Mouse (Mus musculus) kidney, embryonic 16.5 days (tissue): ENCODE data around the gene Arhgap35. TPM values are rescaled to one million over a fixed set of nuclear protein-coding genes. Genes with fewer than 3 reads are reported as not detected.

ENCODE experiments used
- ATAC-seq: fragments of 200-750 bp; cut with Nextera tagmentation; 2 replicates; pipeline ENCODE4 v1.8.0; 2017; ENCODE audit warnings: moderate TSS enrichment; ENCODE audit not compliant: low FRiP score, low TSS enrichment
- H3K27ac ChIP-seq: fragments of 300-500 bp; sonication (generic); 2 replicates; pipeline ENCODE4 v1.5.1; 2014; ENCODE audit warnings: low read length
- H3K27me3 ChIP-seq: fragments of 300-500 bp; sonication (generic); 2 replicates; pipeline ENCODE4 v1.6.1; 2014; ENCODE audit warnings: low read length, control low read depth, mixed read lengths; ENCODE audit not compliant: insufficient read depth
- H3K36me3 ChIP-seq: fragments of 300-500 bp; sonication (generic); 2 replicates; pipeline ENCODE4 v1.6.1; 2014; ENCODE audit warnings: low read length, control low read depth, mixed read lengths; ENCODE audit not compliant: insufficient read depth
- H3K4me1 ChIP-seq: fragments of 300-500 bp; sonication (generic); 2 replicates; pipeline ENCODE4 v1.6.1; 2014; ENCODE audit warnings: low read length, control low read depth, mixed read lengths; ENCODE audit not compliant: insufficient read depth
- H3K4me2 ChIP-seq: fragments of 300-500 bp; sonication (generic); replicated peaks from 2 replicates; pipeline ENCODE4 v1.6.1; 2014; ENCODE audit warnings: low read depth, low read length
- H3K4me3 ChIP-seq: fragments of 300-500 bp; sonication (generic); 2 replicates; pipeline ENCODE4 v1.5.1; 2014; ENCODE audit warnings: mild to moderate bottlenecking, low read length
- H3K9ac ChIP-seq: fragments of 300-500 bp; sonication (generic); replicated peaks from 2 replicates; pipeline ENCODE4 v1.6.1; 2014; ENCODE audit warnings: low read length
- H3K9me3 ChIP-seq: fragments of 300-500 bp; sonication (generic); 2 replicates; pipeline ENCODE4 v1.6.1; 2016; ENCODE audit warnings: low read length, control low read depth
- WGBS: fragments of 180-500 bp; shearing (Covaris S2); extraction: QIAGEN DNeasy Blood & Tissue Kit; methylation state at CpG from one replicate; pipeline ENCODE4 v1.1.7; 2014; 5-methylcytosine and 5-hydroxymethylcytosine counted together
- polyA plus RNA-seq: library from polyadenylated mRNA; unstranded; fragments of >200 nt; fragmentation: Nextera tagmentation; extraction: Ambion mirVana; gene quantifications from 2 replicates; pipeline ENCODE4 v1.2.1, GENCODE M21; 2015

Gene Arhgap35
- polyA plus RNA-seq, 1 experiment from 2014 or later = 17.3 TPM

- no peak for ATAC-seq
- no peaks in the 10 kb centered on the region for H3K27me3 ChIP-seq
- H3K4me2 ChIP-seq = no peak overlapping the region
- H3K4me3 ChIP-seq = no peak overlapping the region
- H3K27ac ChIP-seq = peak overlapping the region; percentile 44
- H3K9ac ChIP-seq = no peak overlapping the region
- H3K36me3 ChIP-seq = no peaks in the 10 kb centered on the region
- H3K4me1 ChIP-seq = peaks cover 51% of the 10 kb centered on the region
- H3K9me3 ChIP-seq = no peaks in the 10 kb centered on the region
- 41% methylated on average over 3 of the region's 3 CpGs for WGBS
Measured at GRCm38 (mm10) chr7:16582299-16582698, 32.5 kb downstream of the Arhgap35 start.

GRCm38 (mm10) chr7:16581276-16582100 is 33.3 kb downstream of the Arhgap35 start:
- Histone ChIP-seq H3K9ac (no peak overlapping the region), H3K4me3 (no peak overlapping the region)

GRCm38 (mm10) chr7:16576719-16577118 is 38.1 kb downstream of the Arhgap35 start:
- Histone ChIP-seq H3K4me1 (peaks cover 39% of the 10 kb centered on the region), H3K27ac (no peak overlapping the region), H3K4me2 (no peak overlapping the region), H3K36me3 (no peaks in the 10 kb centered on the region), H3K9ac (no peak overlapping the region), H3K4me3 (no peak overlapping the region), H3K27me3 (no peaks in the 10 kb centered on the region), H3K9me3 (no peaks in the 10 kb centered on the region)
- ATAC-seq = no peak
- 53% methylated on average over 1 of the region's 1 CpGs for WGBS

More at GRCm38 (mm10) chr7:16581276-16582100, 33.3 kb downstream of the Arhgap35 start:
- peak overlapping the region; percentile 93 for H3K27ac ChIP-seq
- WGBS = 32% methylated on average over 13 of the region's 13 CpGs
- no peaks in the 10 kb centered on the region for H3K27me3 ChIP-seq
- peaks cover 51% of the 10 kb centered on the region for H3K4me1 ChIP-seq
- no peak overlapping the region for H3K4me2 ChIP-seq
- no peaks in the 10 kb centered on the region for H3K9me3 ChIP-seq
- ATAC-seq = peak; percentile 71
- no peaks in the 10 kb centered on the region for H3K36me3 ChIP-seq

GRCm38 (mm10) chr7:16571191-16571590 is 43.6 kb downstream of the Arhgap35 start:
- no peaks in the 10 kb centered on the region for H3K9me3 ChIP-seq
- H3K9ac ChIP-seq = no peak overlapping the region
- no peaks in the 10 kb centered on the region for H3K27me3 ChIP-seq
- H3K4me3 ChIP-seq = no peak overlapping the region
- H3K4me2 ChIP-seq = no peak overlapping the region
- no peak for ATAC-seq
- H3K4me1 ChIP-seq = peaks cover 29% of the 10 kb centered on the region
- H3K27ac ChIP-seq = no peak overlapping the region
- 12% methylated on average over 1 of the region's 1 CpGs for WGBS
- no peaks in the 10 kb centered on the region for H3K36me3 ChIP-seq

- ATAC-seq = no peak
- 63% methylated on average over 1 of the region's 1 CpGs for WGBS
Measured at GRCm38 (mm10) chr7:16570737-16571136, 44.1 kb downstream of the Arhgap35 start.

GRCm38 (mm10) chr7:16564491-16564890 is 50.3 kb downstream of the Arhgap35 start:
- 90% methylated on average over 8 of the region's 8 CpGs for WGBS
- no peak overlapping the region for H3K4me2 ChIP-seq
- H3K4me3 ChIP-seq = no peak overlapping the region
- no peaks in the 10 kb centered on the region for H3K9me3 ChIP-seq
- H3K36me3 ChIP-seq = peaks cover 46% of the 10 kb centered on the region
- ATAC-seq = no peak
- H3K9ac ChIP-seq = no peak overlapping the region
- H3K27me3 ChIP-seq = no peaks in the 10 kb centered on the region
- no peak overlapping the region for H3K27ac ChIP-seq
- no peaks in the 10 kb centered on the region for H3K4me1 ChIP-seq

More at GRCm38 (mm10) chr7:16570737-16571136, 44.1 kb downstream of the Arhgap35 start:
- no peaks in the 10 kb centered on the region for H3K9me3 ChIP-seq
- H3K4me2 ChIP-seq = no peak overlapping the region
- no peak overlapping the region for H3K27ac ChIP-seq
- H3K27me3 ChIP-seq = no peaks in the 10 kb centered on the region
- H3K36me3 ChIP-seq = no peaks in the 10 kb centered on the region
- no peak overlapping the region for H3K9ac ChIP-seq
- peaks cover 28% of the 10 kb centered on the region for H3K4me1 ChIP-seq
- H3K4me3 ChIP-seq = no peak overlapping the region

GRCm38 (mm10) chr7:16557783-16558538 is 56.8 kb downstream of the Arhgap35 start:
- ATAC-seq = no peak
- Histone ChIP-seq H3K9me3 (no peaks in the 10 kb centered on the region), H3K27me3 (no peaks in the 10 kb centered on the region), H3K9ac (no peak overlapping the region), H3K4me3 (no peak overlapping the region), H3K4me1 (no peaks in the 10 kb centered on the region), H3K4me2 (no peak overlapping the region), H3K27ac (no peak overlapping the region), H3K36me3 (peaks cover 32% of the 10 kb centered on the region)
- 86% methylated on average over 9 of the region's 9 CpGs for WGBS

GRCm38 (mm10) chr7:16557251-16557650 is 57.5 kb downstream of the Arhgap35 start:
- H3K9ac ChIP-seq = no peak overlapping the region
- no peak overlapping the region for H3K4me3 ChIP-seq
- H3K36me3 ChIP-seq = peaks cover 28% of the 10 kb centered on the region
- no peak for ATAC-seq
- no peak overlapping the region for H3K4me2 ChIP-seq
- H3K9me3 ChIP-seq = no peaks in the 10 kb centered on the region
- no peaks in the 10 kb centered on the region for H3K4me1 ChIP-seq
- no peaks in the 10 kb centered on the region for H3K27me3 ChIP-seq
- no peak overlapping the region for H3K27ac ChIP-seq
- 71% methylated on average over 4 of the region's 4 CpGs for WGBS

- no peak for ATAC-seq
- H3K9ac ChIP-seq = no peak overlapping the region
- H3K4me1 ChIP-seq = no peaks in the 10 kb centered on the region
- no peak overlapping the region for H3K4me2 ChIP-seq
- peaks cover 8% of the 10 kb centered on the region; the same call in 1 of the 2 replicates for H3K36me3 ChIP-seq
- H3K27ac ChIP-seq = no peak overlapping the region
- 79% methylated on average over 3 of the region's 3 CpGs for WGBS
- no peaks in the 10 kb centered on the region for H3K27me3 ChIP-seq
- no peak overlapping the region for H3K4me3 ChIP-seq
- H3K9me3 ChIP-seq = no peaks in the 10 kb centered on the region
Measured at GRCm38 (mm10) chr7:16554215-16554614, 60.6 kb downstream of the Arhgap35 start.

GRCm38 (mm10) chr7:16551581-16551980 is 63.2 kb downstream of the Arhgap35 start:
- H3K9me3 ChIP-seq = no peaks in the 10 kb centered on the region
- H3K4me2 ChIP-seq = no peak overlapping the region
- 94% methylated on average over 1 of the region's 1 CpGs for WGBS
- H3K4me1 ChIP-seq = no peaks in the 10 kb centered on the region
- H3K27me3 ChIP-seq = no peaks in the 10 kb centered on the region
- no peak overlapping the region for H3K9ac ChIP-seq
- H3K4me3 ChIP-seq = no peak overlapping the region
- peaks cover 13% of the 10 kb centered on the region; the same call in 1 of the 2 replicates for H3K36me3 ChIP-seq
- no peak overlapping the region for H3K27ac ChIP-seq
- ATAC-seq = no peak
